Mouse (Mus musculus) megakaryocyte, embryonic 14.5 days (primary cell): ENCODE measurements at regions not wholly inside any gene's neighbourhood (a gene's known extent, or its start where the extent isn't known, plus 50 kb on each side); places are given as distances from the start of the nearest gene placed in this dataset.

Source experiments
- FLI1 ChIP-seq: IDR thresholded peaks from 2 replicates; pipeline ENCODE4 v1.6.1; 2012; ENCODE audit warnings: low read length, inconsistent platforms, mixed read lengths
- GATA1 ChIP-seq: IDR thresholded peaks from 3 replicates; pipeline ENCODE4 v1.6.1; 2012; ENCODE audit warnings: mixed read lengths, low read length, inconsistent platforms, borderline replicate concordance

- TF ChIP-seq GATA1, result no peak
- TF ChIP-seq FLI1, result no peak
These were observed 204.7 kb downstream of the Cdh9 start for GRCm38 (mm10) chr15:16933137-16933677.
